Comparison of ENCODE assay signal across 25 mouse cellular contexts in the genomic region with DNA sequence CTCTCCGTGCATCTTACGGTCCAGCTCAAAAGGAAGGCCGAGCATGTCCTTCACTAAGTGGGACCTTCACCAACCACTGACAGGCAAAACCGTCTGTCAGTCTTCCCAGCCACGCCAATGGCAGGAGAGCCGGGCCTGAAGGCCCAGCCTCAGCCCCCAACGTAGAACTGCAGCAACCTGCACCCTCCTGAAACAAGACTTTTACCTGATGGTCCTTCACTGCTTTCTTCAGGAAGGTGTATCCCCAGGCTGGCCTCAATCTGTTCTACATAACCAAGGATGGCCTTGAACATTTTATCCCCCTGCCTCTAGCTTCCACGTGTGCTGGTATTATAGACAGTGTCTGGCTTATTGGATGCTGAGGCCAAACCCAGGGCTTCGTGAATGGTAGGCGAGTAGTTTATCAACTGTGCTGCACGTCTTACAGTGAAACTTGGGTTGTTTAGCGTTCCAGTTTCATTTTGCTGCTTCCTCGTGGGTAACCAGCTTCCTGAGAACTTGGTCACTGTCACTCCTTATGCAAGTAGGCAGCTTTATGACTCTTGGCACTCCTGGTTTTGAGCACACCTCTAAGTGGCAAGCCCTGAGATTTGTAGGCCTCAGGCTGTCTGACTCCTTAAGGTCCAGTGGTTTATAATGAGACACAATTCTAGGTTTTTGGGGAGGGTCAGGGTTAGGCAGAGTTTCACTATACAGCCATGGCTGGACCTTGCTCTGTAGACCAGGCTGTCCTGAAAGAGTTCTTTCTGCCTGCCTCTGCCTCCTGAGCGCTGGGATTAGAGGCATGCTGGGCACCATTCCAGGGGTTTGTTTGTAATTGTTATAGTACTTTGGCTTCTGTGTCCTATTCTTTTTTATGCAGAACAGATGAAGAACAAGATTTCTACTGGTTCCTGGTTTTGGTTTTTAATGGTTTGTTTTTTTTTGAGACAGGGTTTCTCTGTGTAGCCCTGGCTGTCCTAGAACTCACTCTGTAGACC. TPM values are rescaled to one million over a fixed set of nuclear protein-coding genes. Genes with fewer than 3 reads are reported as not detected.
DNase-seq lines count a peak whose midpoint lies in the region; ATAC-seq and TF ChIP-seq lines count a peak whose summit lies in the region.
"Had no signal": no experiment of that assay in that cellular context is flagged by ENCODE, and none has a peak within 500 bp of the region (broad histone marks: within the 10 kb centered on the region; RNA-seq: fewer than 3 reads in every experiment).

No protein-coding gene starts in this region.

- H3K36me3 ChIP-seq in neural tube, embryonic 15.5 days, result no peaks in the 10 kb centered on the region
- H3K36me3 ChIP-seq: embryonic facial prominence, embryonic 12.5 days; forebrain, embryonic 15.5 days; G1E; heart, embryonic 10.5 days; hindbrain, embryonic 13.5 days had no signal

- 0 out of 2 replicates have a peak, but pooled peaks cover 3% of the 10 kb centered on the region for H3K4me1 ChIP-seq in lung, adult 2 months (ENCODE audit: control insufficient read depth, insufficient read depth, low read length)
- H3K4me1 ChIP-seq in neural tube, embryonic 15.5 days, result no peaks in the 10 kb centered on the region
- H3K4me1 ChIP-seq: embryonic facial prominence, embryonic 12.5 days; forebrain, embryonic 15.5 days; hindbrain, embryonic 13.5 days had no signal

- 81% methylated on average over 14 of the region's 14 CpGs for WGBS in lung, adult 2 months
- 52% methylated on average over 14 of the region's 14 CpGs for WGBS in large intestine, adult 2 months
- WGBS in neural tube, embryonic 15.5 days, result 94% methylated on average over 14 of the region's 14 CpGs

- H3K4me2 ChIP-seq in neural tube, embryonic 15.5 days, result no peak overlapping the region
- H3K4me2 ChIP-seq: embryonic facial prominence, embryonic 12.5 days; forebrain, embryonic 15.5 days; hindbrain, embryonic 13.5 days had no signal

- no peak overlapping the region for H3K4me3 ChIP-seq in lung, adult 2 months (replicated peaks; ENCODE audit: extremely low read depth, low read depth, low read length)
- no peak overlapping the region for H3K4me3 ChIP-seq in neural tube, embryonic 15.5 days (replicated peaks)
- H3K4me3 ChIP-seq: embryonic facial prominence, embryonic 12.5 days; forebrain, embryonic 15.5 days; heart, embryonic 10.5 days; hindbrain, embryonic 13.5 days had no signal

- ATAC-seq in neural tube, embryonic 15.5 days (ENCODE audit: low FRiP score), result no peak
- ATAC-seq: CD4-positive, CD25-positive, alpha-beta regulatory T cell, adult 4 months; forebrain, embryonic 15.5 days had no signal

- no peak for TF ChIP-seq CTCF in lung, adult 2 months (IDR thresholded peaks at IDR 0.05; ENCODE audit: insufficient read depth, low read length)

- H3K9me3 ChIP-seq in neural tube, embryonic 15.5 days (replicated peaks), result no peaks in the 10 kb centered on the region
- H3K9me3 ChIP-seq: embryonic facial prominence, embryonic 12.5 days; forebrain, embryonic 15.5 days; G1E; heart, embryonic 10.5 days; hindbrain, embryonic 13.5 days had no signal

- no peaks in the 10 kb centered on the region for H3K27me3 ChIP-seq in neural tube, embryonic 15.5 days (replicated peaks)
- H3K27me3 ChIP-seq: embryonic facial prominence, embryonic 12.5 days; forebrain, embryonic 15.5 days; hindbrain, embryonic 13.5 days had no signal

- TF ChIP-seq POLR2A in lung, adult 2 months (IDR thresholded peaks at IDR 0.05; ENCODE audit: borderline replicate concordance, extremely low read depth, low read depth, low read length), result no peak

- no peak overlapping the region for H3K27ac ChIP-seq in neural tube, embryonic 15.5 days (replicated peaks)
- H3K27ac ChIP-seq: embryonic facial prominence, embryonic 12.5 days; forebrain, embryonic 15.5 days; heart, embryonic 10.5 days; hindbrain, embryonic 13.5 days had no signal

- DNase-seq in kidney, adult 9 months, result peak; percentile 44
- DNase-seq in kidney, adult 11 months, result no peak
- DNase-seq in lung, postnatal 36 days, result peak; percentile 18
- DNase-seq in lung, adult 2 months, result no peak
- DNase-seq in adipocyte (ENCODE audit: low spot score), result peak; percentile 28
- DNase-seq in large intestine, adult 2 months (ENCODE audit: low read depth, low spot score), result peak; percentile 69
- DNase-seq: adrenal gland, postnatal 10 days; B cell, adult 2 months; cerebellum, adult 11 months; cerebellum, adult 9-10 months; cerebellum, postnatal 25 days; gastrocnemius, postnatal 36 days; heart, adult 18-20 months; heart, postnatal 10 days had no signal

- H3K9ac ChIP-seq in neural tube, embryonic 15.5 days (replicated peaks), result no peak overlapping the region
- H3K9ac ChIP-seq: embryonic facial prominence, embryonic 12.5 days; forebrain, embryonic 15.5 days; hindbrain, embryonic 13.5 days had no signal

RNA-seq across cellular contexts. Expression of a gene that starts 11.9 kb away (rescaled TPM):
- polyA plus RNA-seq in lung, adult 2 months (2012; rRNA removed), result not detected in 2 replicates
- polyA plus RNA-seq in large intestine, adult 2 months (2012; rRNA removed), result 3.1 and 3.9 TPM in 2 replicates
- polyA plus RNA-seq in neural tube, embryonic 15.5 days (2015; fragmentation: Nextera tagmentation; extraction: Ambion mirVana), result 0.98 TPM in 1 of 2 replicates, not detected in the other
- polyA plus RNA-seq: brain, embryonic 14.5 days; CD4-positive, CD25-positive, alpha-beta regulatory T cell, adult 4 months; cortical plate, adult 2 months; embryonic facial prominence, embryonic 12.5 days; forebrain, embryonic 11.5 days; forebrain, embryonic 15.5 days; G1E; heart, embryonic 10.5 days; heart, embryonic 14.5 days; hindbrain, embryonic 13.5 days had no signal

RNA-seq across cellular contexts. Expression of a gene that starts 25.6 kb away (rescaled TPM):
- not detected in 2 replicates for polyA plus RNA-seq in lung, adult 2 months (2012; rRNA removed)
- polyA plus RNA-seq in large intestine, adult 2 months (2012; rRNA removed), result not detected in 2 replicates
- polyA plus RNA-seq in neural tube, embryonic 15.5 days (2015; fragmentation: Nextera tagmentation; extraction: Ambion mirVana), result not detected in 2 replicates
- polyA plus RNA-seq: brain, embryonic 14.5 days; CD4-positive, CD25-positive, alpha-beta regulatory T cell, adult 4 months; cortical plate, adult 2 months; forebrain, embryonic 11.5 days; forebrain, embryonic 15.5 days; heart, embryonic 10.5 days; heart, embryonic 14.5 days; hindbrain, embryonic 13.5 days had no signal

RNA-seq across cellular contexts. Expression of a gene that starts 29.5 kb away (rescaled TPM):
- 0.06 and 0.51 TPM in 2 replicates for polyA plus RNA-seq in lung, adult 2 months (2012; rRNA removed)
- 251 and 268 TPM in 2 replicates for polyA plus RNA-seq in large intestine, adult 2 months (2012; rRNA removed)
- polyA plus RNA-seq in neural tube, embryonic 15.5 days (2015; fragmentation: Nextera tagmentation; extraction: Ambion mirVana), result not detected in 2 replicates
- polyA plus RNA-seq: brain, embryonic 14.5 days; CD4-positive, CD25-positive, alpha-beta regulatory T cell, adult 4 months; cortical plate, adult 2 months; embryonic facial prominence, embryonic 12.5 days; forebrain, embryonic 11.5 days; forebrain, embryonic 15.5 days; G1E; heart, embryonic 10.5 days; heart, embryonic 14.5 days; hindbrain, embryonic 13.5 days had no signal

RNA-seq across cellular contexts. Expression of a gene that starts 53.0 kb away (rescaled TPM):
- not detected in 2 replicates for polyA plus RNA-seq in lung, adult 2 months (2012; rRNA removed)
- not detected in 2 replicates for polyA plus RNA-seq in large intestine, adult 2 months (2012; rRNA removed)
- polyA plus RNA-seq in neural tube, embryonic 15.5 days (2015; fragmentation: Nextera tagmentation; extraction: Ambion mirVana), result not detected in 2 replicates
- polyA plus RNA-seq: brain, embryonic 14.5 days; cortical plate, adult 2 months; embryonic facial prominence, embryonic 12.5 days; forebrain, embryonic 11.5 days; forebrain, embryonic 15.5 days; G1E; heart, embryonic 14.5 days; hindbrain, embryonic 13.5 days had no signal

RNA-seq across cellular contexts. Expression of a gene that starts 53.7 kb away (rescaled TPM):
- 5.8 and 6.4 TPM in 2 replicates for polyA plus RNA-seq in lung, adult 2 months (2012; rRNA removed)
- 28.9 and 53.4 TPM in 2 replicates for polyA plus RNA-seq in large intestine, adult 2 months (2012; rRNA removed)
- 5.2 TPM in 1 of 2 replicates, not detected in the other for polyA plus RNA-seq in neural tube, embryonic 15.5 days (2015; fragmentation: Nextera tagmentation; extraction: Ambion mirVana)
- polyA plus RNA-seq: forebrain, embryonic 11.5 days; forebrain, embryonic 15.5 days; G1E; heart, embryonic 10.5 days; heart, embryonic 14.5 days; hindbrain, embryonic 13.5 days had no signal

Comparison
In these comparisons a context has a peak if more than half of its experiments do, and no peak if none do; other contexts are left out.
1. DNase-seq: peak in kidney, adult 9 months (single experiment), lung, postnatal 36 days (single experiment), adipocyte (single experiment) and large intestine, adult 2 months (single experiment); none in kidney, adult 11 months (single experiment) and lung, adult 2 months (single experiment).
2. RNA of a gene that starts 29.5 kb away (polyA plus RNA-seq): 251 to 268 TPM in large intestine, adult 2 months; 0.06 to 0.51 TPM in lung, adult 2 months and not detected in neural tube, embryonic 15.5 days; every median in the first group is over 100 times any median in the second.